Mouse (Mus musculus): Measurements from ENCODE around the gene Rab3gap1.

Rab3gap1 gene

DNA sequence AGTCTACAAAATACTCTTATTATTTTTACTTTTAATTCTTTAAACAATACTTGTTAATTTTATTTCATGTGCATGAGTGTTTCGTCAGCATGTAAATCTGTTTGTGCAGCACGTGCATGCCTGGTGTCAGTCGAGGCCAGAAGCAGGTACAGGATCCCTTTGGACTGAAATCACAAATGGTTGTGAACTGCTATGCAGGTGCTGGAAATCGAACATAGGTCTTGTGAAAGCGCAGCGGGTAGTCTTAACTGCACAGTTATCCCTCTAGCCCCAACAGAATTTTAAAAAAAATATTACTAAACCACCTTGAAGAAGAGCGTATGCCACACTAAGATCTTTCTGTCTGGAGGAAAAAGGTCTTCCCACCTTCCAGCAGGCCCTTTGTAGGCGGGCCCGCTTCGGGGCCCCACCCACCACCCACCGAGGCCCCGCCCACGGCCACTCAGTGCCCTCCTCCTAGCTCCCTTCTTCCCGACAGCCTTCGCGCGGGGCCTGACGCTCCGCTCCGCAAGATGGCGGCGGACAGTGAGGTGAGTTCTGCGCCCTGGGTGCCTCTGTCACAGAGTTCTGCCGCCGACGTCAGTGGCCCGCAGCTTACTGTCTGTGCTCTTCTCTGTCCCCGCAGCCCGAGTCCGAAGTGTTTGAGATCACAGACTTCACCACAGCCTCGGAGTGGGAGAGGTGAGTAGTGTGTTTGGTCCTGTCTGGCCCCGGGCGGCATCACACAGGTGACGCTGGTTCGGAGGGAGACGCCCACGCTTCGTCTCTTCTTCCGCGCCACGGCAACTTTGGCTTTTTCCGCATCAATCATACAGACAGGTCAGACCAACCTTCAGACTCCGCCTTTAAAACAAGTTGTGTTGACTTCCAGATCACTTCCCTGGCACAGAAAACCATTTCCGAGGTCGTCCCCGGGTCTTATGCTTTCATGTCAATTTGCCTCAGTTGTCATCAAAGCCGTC, at the start of gene Rab3gap1:
TSS of gene Rab3gap1 (plus strand) at position 474 of the 962 bp plus-strand sequence.
- peak; percentile 93 for DNase-seq (ENCODE audit: extremely low spot score)

DNA sequence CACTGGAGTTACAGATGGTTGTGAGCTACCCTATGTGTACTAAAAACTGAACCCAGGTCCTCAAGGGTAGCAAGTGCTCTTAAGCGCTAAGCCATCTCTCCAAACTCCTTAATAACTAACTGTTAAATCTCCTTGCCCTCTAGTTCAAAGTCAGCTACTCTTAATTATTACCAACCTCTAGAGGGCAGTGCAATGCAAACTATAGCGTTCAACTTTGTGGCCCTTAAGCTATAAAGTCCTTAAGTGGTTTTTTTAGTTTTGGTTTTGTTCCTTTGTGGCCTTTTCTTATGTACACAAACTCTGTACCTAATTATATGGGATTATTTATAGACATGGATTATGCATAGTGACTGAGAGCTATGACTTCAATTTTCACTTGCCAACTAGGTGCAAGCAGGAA, 41.2 kb upstream of the Rab3gap1 start:
- peak; percentile 25 for DNase-seq (ENCODE audit: extremely low spot score)

DNA sequence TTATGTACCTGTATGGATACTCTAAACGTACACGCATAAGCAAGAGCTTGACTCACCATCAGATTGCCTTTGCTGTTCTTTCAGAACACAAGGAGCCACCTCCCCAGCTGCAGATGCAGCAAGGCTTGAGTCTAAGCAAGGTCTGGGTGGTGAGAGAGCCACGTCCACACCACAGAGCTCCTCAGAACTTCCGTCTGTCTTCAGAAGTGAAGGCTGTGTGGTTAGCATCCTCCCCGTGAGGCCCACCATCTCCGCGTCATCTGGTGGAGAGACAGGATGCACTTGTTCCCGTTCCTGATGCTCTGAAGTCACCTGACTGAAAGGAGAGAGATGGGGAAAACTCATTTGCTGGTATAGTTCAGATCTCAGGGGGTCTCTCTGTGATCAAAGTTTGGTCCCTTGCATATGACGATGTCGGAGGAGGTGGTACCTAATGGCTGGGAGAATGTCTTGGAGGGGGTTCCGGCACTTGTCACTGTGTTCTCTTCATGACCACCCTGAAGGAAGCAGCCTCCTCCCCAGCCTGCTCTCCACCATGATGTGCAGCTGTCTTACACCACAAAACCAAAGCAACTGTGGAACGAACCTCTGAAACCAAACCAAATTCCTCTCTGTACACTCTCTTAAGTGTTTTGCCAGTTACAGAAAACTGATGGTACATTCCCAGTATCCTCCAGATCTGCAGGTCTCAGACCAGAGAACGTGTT, 38.2 kb upstream of the Rab3gap1 start:
- DNase-seq (ENCODE audit: extremely low spot score) = no peak

DNA sequence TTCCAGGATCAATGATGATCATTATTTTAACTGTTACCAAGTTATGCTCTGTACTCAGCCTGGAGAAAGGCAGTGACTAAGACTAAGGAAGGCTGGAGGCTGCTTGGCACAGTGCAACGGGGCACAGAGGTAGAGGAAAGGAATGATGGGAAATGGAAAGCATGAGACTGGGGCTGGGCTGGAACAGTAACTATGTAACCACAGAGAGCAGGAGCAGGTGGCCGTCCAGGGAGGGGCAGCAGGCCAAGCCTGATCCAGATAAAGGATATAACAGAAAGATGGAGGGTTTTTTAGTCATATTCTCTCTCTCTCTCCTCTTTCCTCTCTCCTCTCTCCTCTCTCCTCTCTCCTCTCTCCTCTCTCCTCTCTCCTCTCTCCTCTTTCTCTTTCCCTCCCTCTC, 34.9 kb upstream of the Rab3gap1 start:
- no peak for DNase-seq (ENCODE audit: extremely low spot score)

DNA sequence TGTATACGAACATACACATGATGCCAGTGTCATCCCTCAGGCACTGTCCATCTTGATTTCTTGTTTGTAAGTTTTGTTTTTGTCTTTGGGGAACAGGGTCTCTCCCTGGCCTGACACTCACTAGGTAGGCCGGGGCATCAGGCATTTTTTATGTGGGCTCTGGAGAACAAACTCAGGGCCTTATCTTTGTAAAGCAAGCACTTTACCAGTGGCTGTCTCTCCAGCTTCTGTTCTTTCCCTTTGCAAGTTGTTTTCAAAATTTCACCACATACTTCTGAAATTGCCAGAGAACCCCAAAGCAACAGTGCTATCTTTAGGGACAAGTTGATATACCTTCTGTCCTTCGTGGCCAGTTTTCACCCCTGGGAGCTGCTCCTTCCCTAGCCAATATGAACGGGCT, 34.4 kb upstream of the Rab3gap1 start:
- no peak for DNase-seq (ENCODE audit: extremely low spot score)

DNA sequence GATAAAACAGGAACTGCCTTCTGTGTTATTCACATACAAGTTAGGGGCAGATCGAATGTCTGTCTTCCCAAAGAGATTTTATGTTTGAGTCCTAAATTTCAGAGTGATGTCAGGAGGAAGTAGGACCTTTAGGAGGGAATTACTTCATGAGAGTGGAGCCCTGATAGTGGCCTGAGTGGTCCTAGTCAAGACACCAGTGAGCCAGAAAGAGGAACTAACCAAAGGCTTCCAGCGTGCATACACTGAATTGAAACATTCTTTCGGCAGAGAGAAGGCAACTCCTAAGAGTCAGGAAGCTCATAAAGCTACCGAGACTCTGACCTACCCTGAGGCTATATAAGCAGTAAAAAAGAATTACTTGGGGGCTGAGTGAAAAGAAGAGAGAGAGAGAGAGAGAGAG, 32.0 kb upstream of the Rab3gap1 start:
- DNase-seq (ENCODE audit: extremely low spot score) = no peak

DNA sequence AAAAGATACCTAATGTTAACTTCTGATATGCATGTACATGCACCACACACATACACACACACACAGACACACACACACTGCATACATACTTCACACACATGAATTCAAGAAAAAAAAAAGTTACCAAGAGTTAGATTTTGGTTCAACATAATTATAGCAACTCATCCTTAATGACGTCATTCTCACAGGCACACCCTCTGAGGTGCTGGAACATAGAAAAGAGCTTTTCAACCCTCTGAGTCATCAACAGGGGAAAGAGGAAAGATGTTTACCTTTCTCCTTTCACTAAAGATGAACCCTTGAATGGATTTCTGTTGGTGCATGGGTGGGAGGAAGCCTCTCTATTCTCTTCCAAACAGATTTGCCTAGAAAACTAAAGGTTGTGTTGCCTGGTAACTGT, 30.0 kb upstream of the Rab3gap1 start:
- DNase-seq (ENCODE audit: extremely low spot score) = no peak

DNA sequence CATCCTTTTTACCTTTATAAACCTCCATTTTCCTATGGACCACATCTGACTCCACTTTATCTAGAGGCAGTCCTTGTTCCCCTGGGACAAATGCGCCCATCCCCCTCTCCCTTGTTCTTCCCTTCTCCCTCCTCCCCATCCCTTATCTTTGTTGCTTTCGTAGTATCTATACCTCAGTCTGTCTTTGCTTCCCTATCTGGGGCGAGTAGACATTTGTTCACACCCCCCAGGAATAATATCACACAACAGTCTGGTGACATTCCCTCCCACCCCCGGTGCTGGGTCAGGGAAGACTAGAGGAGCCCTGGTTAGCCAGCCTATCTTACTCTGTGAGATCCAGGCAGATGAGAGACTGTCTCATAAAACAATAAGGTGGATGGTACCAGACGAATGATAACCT, 23.1 kb upstream of the Rab3gap1 start:
- DNase-seq (ENCODE audit: extremely low spot score) = no peak

DNA sequence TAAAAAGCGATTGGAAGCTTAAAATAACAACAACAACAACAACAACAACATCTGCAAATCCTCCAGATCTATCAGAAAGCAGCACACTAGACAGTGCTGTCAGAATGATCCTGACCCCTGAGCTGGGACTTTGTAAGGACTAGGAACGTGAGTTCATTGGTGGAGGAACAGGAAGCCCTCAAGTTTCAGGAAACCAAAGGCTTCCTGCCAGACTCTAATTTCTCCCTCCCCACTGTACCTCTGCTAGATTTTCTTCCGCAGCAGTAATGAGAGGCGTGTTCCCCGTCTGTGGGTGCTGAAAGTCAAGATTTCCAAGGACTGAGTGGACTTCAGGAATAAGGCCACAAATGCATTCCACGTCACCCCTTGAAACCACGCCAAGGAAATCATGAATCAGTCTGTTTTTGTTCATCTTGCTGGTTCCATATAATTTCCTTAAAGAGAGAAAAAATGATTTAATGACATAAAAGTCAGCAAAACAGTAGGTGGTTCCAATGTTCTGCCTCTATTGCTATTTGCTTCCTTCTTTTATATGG, 18.4 kb upstream of the Rab3gap1 start:
- DNase-seq (ENCODE audit: extremely low spot score) = no peak

DNA sequence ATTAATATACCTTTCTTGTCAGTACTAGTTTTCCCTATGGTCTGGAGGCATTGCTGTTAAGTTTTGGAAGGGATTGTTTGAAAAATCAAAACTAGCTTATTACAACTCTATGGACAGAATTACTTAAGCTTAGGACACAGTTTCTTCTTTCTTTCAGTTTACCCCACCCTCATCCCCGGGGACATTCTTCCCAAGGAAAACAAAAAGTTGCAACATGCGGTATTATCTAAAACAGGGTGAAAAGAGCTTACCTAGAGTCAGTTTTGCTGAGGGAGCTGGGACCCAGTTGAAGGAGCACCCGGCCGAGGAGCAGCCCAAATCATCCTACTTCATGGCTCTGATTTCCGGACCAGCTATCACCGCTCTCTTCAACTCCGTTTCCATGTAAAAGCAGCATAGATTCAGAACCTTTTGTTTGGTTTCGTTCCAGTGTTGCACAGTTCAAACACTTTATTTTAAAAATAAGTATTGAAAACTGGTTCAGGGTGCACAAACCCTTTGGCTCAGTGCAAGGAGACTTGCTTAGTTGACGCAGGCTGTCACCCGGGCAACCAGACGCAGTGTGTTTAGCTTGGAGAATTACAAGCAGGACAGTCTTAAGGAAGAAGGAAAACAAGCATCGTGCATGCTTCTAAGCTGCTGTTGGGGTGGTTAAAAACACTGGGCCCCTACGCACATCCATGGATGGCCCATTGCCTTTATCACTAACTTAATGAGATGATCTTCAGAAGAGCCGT, 13.9 kb upstream of the Rab3gap1 start, which contains the start of gene Map3k19:
TSS of gene Map3k19 (minus strand) at position 546 of the 737 bp plus-strand sequence.
- no peak for DNase-seq (ENCODE audit: extremely low spot score)

DNA sequence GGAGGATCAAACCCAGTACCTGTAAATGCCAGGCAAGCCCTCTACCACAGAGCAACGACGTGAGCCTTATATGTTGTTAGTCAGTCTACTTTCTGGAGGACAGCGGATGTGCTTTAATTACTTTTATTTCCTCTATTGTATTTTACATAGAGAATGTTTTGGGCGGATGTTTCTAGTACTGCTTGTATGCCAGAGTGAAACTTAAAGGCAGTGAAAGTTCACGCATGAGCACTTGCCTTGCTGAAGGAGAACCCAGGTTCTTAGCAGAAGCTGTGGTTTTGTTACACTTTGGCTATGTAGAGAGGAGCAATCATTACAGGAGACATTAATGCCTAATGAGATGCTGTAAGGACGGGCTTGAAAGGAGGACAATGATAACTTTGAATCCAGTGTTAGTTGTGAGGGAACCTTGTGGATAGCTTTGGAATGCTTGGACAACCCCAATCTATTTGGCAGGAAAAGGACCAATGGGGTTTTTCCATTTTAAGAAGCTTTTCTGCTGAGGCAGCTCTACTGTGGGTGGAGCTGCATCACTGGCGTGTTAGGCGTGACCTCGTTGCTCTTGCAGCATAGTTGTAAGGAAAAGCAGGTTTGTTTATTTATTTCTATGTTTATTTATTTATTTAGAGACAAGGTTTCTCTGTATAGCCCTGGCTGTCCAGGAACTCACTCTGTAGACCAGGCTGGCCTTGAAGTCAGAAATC, 9.5 kb upstream of the Rab3gap1 start:
- no peak for DNase-seq (ENCODE audit: extremely low spot score)

DNA sequence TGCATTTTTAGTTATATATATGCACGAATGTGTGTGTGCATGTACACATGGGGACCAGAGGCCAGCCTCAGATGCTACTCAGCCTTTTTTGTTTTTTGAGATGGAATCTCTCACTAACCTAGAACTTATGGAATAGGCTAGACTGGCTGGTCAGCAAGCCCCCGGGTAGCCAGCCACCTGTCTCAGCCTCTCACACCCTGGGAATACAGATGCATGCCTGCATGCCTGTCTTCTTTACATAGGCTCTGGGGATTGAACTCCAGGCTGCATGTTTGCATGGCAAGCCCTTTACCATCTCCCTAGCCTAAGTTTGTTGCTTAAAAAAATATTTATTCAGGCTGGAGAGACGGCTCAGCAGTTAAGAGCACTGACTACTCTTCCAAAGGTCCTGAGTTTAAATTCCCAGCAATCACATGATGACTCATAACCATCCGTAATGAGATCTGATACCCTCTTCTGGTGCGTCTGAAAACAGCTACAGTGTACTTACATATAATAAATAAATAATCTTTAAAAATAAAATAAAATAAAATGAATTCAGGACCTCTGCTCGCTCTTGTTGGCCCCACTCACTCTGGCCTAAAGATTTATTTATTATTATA, 8.7 kb upstream of the Rab3gap1 start:
- DNase-seq (ENCODE audit: extremely low spot score) = no peak

DNA sequence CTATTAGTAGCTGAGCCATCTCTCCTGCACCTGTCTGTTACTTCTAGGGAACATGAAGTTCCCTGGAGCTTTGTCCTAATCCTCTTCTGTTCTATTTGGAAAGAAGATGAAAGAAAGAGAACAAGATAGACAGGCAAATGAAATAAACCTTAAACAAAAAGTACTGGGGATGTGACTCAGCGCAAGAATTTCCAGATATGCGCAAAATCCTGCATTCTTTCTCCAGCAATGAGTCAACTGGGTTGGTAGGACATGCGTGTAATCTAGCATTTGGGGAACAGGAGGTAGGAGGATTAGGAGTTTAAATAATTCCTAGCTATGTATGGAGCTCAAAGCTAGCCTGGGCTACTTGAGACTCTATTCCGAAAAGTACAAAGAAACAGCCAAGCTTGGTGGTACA, 8.1 kb upstream of the Rab3gap1 start:
- DNase-seq (ENCODE audit: extremely low spot score) = no peak

DNA sequence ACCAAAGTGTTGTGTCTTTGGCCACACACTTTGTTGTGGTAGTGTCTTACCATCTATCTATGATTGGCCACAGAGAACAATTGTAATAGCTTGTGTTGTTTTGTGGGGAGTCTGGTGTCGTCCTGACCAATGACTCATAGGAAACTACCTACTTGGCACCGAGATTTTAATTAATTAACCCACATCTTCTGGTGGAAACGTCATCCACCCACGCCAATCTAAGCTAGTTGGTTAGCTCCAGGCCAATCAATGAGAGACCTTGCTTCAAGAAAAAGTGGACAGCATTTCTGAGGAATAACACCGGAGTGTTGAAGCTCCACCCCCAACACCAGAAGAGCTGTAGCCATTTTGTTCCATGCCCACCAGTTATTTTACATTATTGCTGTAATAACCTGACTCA, 6.7 kb upstream of the Rab3gap1 start:
- DNase-seq (ENCODE audit: extremely low spot score) = no peak

DNA sequence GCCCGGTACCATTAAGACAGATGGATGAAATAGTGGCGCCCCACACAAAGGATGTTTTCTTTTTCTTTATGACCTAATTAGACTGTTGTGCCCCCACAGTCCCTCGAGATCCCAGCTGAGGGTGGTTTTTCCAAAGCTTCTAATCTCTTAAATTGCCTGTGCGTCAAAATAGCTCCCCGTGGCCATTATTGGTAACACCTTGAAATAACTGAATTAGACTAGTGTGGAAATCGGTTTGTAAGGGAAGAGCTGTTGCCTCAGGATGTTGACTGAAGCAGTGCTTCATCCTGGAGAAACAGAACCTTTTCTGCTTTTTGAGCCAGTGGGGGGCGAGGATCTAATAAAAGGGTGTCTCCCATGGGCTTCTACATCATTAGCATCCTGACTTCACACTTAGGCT, 4.8 kb upstream of the Rab3gap1 start:
- no peak for DNase-seq (ENCODE audit: extremely low spot score)

DNA sequence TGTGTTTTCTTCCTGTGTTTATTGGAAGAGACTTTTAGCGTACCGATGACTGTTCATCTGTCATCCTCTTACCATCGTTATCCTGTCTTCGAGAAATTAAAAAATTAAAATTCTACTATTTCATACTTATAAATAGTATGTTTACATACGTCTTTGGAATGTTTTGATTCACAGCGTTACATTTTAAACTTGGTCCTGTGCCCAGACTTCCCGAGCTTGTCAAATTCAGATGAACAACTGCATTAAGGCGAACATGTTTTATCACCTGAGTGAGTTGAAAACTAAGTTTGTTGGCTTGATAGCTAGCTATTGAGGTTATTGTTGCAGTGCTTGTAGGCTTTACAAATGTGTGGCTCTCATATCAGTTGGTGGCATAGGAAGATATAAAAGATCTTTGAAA, 703 bp downstream of the Rab3gap1 start:
- DNase-seq (ENCODE audit: extremely low spot score) = no peak

DNA sequence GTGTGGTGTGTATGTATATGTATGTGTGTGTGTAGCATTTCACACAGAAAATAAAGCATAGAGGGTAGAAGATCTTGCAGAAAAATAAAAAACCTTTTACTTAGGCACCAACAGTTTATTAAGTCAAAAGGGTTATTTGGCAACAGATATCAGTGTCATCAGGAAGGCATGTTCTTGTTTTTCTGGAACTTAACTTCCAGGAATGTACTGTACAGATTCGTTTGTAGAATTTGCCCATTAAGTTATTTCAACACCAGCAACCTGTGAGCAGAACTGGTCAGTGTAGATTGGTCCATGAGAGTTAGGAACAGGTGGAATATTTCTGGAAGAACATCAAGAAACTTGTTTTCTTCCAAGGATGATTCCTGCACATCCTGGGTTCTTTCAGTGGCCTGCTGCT, 30.8 kb downstream of the Rab3gap1 start:
- no peak for DNase-seq (ENCODE audit: extremely low spot score)

DNA sequence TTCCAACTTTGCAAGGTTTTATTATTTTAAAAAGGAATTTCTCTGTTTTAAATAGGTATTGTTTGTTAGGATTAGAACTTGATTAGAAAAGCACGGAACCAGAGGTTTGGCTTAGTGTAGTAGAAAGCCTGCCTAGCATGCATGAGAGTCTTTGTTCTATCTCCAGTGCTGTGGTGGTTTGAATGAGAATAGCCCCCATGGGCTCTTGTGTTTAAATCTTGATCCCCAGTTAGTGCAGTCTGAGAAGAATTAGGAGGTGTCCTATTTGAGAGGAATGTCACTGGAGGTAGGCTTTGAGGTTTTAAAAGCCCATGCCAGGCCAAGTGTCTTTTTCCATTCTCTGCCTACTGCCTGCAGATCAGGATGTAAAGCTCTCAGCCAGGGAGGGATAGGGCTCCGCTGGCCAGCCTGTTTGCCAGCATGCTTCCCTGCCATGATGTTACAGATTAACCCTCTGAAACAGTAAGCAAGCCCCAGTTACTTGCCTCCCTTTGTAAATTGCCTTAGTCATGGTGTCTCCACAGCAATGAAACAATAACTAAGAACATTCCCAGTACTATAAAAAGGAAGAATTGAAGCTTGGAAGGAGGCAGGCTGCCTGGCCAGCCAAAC, 36.3 kb downstream of the Rab3gap1 start:
- peak; percentile 9 for DNase-seq (ENCODE audit: extremely low spot score)

DNA sequence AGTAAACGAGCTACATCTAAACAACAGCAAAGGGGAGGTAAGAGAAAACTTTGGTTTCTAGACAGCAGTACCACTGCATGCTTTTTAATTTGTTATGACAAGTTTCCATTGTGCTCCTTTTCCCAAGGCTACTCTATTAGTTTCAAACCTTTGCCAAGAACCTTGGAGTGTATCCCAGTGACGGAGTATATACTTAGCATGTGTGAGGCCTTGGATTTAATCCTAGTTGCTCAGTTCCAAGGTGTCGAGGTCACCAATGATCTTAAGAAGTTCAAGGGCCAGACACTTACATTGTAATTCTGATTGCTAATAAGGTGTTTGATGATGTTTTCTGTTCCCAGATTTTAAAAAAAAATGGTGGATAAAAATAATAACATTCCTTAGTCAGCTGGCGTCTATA, 44.5 kb downstream of the Rab3gap1 start:
- DNase-seq (ENCODE audit: extremely low spot score) = no peak

DNA sequence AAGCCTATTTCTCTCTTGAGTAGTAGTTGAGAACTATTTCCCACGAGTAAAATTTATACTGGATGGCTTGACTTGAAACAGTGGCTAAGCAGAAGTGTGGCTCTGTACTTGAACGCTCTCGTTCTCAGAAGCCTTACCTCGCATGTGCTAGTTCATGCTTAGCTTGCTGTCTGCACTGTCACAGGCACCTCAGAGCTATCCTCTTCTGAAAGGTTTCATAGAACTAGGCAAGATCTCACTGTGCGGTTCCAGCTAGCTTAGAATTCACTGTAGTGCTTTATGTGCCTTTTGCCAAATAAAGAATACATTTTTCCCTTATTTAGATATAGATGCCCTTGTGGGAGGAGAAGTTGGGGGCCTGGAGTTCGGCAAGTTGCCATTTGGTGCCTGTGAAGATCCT, 46.7 kb downstream of the Rab3gap1 start:
- DNase-seq (ENCODE audit: extremely low spot score) = no peak

DNA sequence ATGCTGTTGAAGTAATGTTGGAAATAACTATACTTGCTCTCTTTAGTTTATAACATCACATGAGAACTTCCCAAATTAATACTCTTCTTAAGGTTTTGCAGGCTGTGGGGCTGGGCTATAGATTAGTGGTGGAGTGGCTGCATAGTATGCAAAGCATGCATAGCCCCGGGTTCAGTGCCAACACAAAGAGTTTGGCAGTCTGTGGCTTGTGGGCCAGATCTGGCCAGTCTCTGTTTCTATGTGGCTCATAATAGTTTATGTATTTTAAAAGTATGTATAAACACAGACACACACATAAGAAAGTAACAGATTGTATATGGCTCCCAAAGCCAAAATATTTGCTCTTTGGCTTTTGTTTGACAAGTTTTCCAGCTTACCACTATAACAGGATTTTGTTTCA, 47.2 kb downstream of the Rab3gap1 start:
- no peak for DNase-seq (ENCODE audit: extremely low spot score)

Measured in embryo, embryonic 9.5 days (tissue).